Mouse (Mus musculus) layer of hippocampus, postnatal 10 days (tissue): ENCODE data around the gene Hivep2. TPM values are rescaled to one million over a fixed set of nuclear protein-coding genes. Genes with fewer than 3 reads are reported as not detected.

ENCODE experiments used
- DNase-seq, 2 experiments: peaks; one replicate each; pipeline ENCODE4 v3.0.0; 2021; ENCODE audit warnings: low spot score in 2 of 2
- total RNA-seq, 2 experiments: library from RNA; stranded (reverse); gene quantifications; 2 replicates each; pipeline ENCODE4 v1.2.3; 2021

Hivep2 gene
- total RNA-seq, 2 experiments from 2014 or later, result 215 to 228 TPM

DNA sequence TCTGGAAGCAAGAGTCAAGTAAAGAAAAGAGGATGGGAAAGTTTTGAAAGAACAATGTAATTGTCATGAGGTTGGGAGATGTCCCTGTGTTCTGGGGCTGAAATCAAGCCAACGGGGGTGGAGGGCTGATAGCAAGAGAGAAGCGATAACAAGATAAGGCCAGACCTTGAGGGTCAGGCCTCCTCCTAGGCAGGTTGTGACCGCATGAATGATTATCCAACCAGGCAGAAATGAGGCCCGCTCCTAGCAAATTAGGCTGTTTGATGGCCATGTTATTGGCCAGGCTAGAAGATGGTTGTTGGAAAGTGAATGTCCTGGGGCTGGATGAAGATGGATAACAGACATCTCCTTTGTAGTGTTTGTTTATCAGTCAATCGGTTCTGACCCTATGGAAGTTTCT lies 5.4 kb downstream of the Hivep2 start:
- DNase-seq, result no peak

DNA sequence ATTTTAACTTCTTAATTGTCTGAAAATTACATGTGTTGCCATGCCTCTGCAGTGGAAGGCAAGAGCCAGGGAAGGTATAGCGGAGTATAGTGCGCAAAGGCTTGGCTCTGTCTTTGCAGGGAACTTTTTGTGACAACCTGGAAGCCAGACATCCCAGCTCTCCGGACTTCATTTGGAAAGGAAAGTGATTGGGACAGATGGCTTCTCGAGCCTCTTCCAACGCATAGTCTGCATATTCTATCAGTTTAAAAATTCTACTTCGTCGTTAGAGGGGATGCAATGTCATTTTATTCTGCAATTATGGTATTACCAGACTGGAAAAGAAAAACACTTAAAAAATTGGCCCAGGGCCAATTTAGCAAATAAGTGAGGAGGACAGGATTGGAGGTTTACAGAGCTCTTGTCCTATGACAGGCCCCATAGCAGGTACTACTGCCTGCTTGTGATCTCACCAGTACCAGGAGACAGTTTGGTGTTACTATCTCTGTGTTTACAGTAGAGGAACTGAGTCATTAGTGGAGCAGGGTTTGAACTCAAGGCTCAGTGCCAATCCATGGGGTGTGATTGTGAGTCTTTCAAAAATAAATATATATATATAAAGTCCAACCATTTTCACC lies 7.8 kb downstream of the Hivep2 start:
- DNase-seq, result no peak

DNA sequence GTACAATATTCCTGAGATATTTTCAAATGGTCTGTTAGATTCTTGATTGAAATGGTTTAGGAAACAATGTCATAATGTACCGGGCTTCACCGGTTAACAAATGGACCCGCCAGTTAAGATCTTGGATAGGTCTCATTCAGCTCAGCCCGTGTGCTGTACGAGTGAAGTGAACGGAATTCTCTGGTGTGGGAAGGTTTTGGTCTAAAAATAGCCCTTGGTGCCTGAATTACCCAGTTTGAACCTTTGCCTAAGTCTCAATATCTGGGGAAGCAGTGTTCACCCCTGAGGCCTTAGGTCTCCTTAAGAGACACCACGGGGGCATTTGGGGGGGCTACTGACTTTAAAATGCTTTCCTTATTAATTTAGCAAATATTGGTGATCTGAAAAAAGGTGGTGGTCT lies 8.6 kb downstream of the Hivep2 start:
- DNase-seq, result no peak

DNA sequence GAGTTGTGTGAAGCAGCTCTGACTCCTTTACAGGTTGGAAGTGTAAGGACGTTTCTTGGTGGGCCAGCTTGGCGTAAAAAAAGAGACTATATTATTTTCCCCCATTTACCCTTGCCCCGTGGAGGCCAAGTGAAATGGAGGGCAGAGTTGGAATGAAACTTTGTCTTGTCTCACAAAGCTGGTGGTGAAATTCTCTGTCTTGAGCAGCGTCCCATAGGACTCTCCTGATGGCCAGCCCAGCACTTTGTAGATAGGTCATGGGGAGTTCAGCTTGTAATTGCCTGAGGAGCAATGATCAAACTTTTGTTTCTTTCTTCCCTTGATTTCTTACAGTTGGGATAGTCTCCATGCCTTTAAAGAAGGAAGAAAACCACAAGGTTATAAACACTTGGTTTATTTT lies 10.0 kb downstream of the Hivep2 start:
- DNase-seq, result no peak

DNA sequence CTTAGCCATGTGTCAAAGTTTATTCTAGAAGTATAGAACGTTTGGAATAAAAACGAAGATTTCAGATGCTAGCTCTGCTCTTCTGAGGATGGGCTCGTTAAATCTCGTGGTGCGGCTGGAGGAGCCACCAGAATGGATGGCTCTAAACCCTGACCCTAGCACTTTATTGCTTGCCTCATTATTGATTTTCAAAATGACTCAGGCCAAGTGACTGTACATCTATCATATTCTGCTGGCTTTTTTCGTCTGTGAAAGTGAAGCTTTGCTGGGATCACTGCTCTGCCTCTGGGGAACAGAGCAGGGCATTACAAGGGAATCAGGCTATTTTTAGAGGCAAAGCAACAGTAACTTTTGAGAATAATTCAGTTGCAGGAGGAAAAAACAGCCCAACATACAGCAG lies 10.4 kb downstream of the Hivep2 start:
- DNase-seq, result no peak

DNA sequence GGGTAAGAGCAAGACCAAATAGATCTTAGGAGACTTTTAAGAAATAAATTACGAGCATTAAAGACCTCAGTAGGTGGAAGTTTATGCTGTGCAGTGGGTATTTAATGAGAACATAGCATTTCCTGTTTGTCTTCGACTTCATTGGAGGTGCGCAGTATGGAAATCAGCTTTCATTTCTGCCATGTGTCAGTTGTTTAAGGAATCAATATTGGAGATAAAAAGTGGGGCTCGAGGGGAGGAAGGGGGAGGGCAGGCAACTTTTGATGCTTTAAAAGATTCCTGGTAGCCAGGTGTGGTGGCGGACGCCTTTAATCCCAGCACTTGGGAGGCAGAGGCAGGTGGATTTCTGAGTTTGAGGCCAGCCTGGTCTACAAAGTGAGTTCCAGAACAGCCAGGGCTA lies 16.4 kb downstream of the Hivep2 start:
- DNase-seq, result no peak

DNA sequence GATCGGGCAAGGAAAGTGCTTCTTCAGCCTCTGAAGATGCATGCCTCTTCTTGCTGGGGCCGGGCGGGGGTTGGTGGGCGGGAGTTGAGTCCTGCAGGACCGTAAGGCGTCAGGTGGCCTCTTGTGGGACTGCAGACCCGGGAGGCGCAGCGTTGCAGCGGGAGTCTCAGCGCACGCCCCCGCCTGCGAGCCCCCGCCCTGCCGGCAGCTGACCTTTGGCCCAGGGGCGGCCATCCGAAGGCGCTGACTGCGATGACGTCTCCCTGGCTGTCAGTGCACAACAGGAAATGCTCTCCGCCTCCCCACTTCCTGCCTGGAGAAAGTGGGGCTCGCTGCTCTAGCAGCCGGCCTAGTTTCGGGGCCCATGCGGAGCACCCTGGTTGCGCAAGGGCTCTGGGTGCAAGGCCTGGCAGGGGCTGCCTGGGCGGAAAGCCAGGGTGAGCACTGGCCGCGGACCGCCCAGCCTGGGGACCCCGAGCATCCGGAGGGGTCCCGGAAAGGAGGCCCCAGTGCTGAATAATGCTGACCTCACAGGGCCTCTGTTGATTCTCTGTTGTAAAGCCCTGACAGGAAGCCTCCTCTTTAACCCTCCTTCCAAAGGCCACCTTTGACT lies 17.0 kb downstream of the Hivep2 start:
- DNase-seq, result peak; percentile 54 to 68

DNA sequence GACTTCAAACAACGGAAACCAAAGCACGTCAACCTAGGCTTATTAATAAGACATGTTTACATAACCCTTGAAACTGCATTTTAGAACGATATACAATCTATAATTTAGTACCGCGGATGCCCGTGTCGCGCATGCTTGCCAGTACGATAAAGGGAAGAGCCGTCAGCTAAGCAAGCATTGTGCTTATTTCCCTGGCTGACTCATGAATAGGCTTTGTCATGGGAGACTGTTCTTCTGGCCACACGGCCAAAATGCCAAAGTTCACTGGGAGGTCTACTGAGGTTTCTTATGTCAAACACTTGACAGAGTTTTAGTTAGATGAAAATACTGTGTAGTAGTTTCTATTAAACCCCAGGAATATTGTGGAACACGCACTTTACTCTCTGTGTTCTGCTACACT lies 17.8 kb downstream of the Hivep2 start:
- no peak for DNase-seq

DNA sequence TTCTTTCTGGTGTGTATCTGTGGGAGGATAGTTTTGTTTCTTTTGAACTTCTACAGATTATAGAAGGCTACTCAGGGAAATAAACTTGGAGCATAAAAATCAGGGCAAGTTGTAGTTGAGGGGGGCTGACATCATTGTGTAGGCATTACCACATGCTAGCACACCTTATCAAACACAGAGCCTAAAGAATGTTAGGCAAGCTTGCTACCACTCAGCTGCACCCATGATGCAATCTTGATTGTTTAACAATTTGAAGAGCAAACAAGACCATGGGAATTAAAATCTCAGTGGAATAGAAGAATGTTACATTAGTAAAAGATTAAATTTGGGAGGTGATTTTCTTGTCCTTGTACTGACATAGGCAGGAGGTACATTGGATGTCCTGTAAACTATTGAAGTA lies 18.4 kb downstream of the Hivep2 start:
- no peak for DNase-seq

DNA sequence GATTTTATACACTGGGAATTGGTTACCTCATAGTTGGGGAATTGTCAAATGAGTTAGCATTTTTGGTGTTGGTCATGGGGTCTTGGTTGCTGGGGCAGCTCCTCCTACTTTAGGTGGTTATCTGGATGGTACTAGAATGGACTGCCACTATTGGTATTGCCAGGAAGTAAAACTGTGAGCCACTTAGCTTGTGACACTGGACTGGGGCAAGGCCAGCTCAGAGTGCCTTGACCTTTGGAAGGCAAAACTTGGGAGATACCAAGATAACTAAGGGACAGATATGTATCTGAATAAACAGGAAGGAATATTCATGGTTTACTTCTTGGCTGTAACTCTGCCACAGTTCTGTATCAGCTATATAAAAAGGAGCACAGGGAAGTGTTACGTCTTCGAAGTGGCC lies 20.7 kb downstream of the Hivep2 start:
- no peak for DNase-seq

DNA sequence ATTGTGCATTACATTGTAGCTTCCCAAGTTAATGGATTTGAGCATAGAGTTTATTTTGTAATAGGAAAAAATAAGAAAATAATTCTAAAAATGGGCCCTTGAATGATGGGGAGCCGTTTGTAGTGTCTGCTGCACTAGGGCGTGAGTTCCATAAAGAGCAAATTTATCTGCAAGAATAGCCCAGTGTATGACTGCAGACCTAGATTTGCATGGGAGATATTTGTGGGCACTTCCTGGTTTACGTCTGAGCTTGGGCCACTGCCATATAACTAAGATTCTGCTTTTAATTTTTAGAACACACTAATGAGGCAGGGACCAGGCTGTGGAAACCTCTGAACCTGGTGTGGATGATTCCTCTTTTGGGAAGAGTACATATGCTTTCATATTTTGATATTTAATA lies 21.5 kb downstream of the Hivep2 start:
- no peak for DNase-seq

DNA sequence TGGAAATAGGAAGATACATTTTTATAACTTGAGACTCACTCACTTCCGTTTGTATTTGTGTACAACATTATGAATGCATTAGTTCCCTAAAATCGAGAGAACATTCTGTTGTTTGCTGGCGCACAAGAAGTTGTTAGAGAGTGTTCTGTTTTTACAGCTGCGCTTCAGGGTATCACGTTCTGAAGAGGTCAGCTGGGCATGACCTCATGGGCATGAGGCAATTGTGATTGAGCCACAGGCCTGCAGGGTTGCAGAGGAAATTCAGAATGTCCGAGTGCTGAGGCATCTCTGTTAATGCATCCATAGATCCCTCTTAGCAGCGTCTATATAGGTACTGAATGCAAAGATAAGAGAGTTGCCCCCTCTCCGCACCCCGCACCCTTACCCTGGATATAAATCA lies 22.4 kb downstream of the Hivep2 start:
- DNase-seq, result no peak

DNA sequence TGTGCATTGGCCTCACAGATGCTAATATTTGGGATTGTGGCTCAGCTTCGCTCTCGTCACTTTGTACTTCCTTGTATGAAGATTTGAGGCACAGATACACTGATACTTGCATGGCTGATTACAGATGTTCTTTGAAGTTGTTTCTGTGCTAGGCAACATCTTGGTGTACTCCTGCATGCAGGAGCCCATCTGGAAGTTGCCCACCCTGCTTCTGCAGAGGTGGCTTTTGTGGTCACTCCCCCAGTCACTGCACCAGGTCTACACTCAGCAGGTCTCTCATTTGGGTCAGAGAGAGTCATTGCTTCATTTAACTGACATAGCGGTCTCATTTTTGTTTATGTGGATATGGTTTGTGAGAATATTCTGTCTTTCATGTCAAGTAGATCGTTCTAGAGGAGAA lies 22.9 kb downstream of the Hivep2 start:
- no peak for DNase-seq

DNA sequence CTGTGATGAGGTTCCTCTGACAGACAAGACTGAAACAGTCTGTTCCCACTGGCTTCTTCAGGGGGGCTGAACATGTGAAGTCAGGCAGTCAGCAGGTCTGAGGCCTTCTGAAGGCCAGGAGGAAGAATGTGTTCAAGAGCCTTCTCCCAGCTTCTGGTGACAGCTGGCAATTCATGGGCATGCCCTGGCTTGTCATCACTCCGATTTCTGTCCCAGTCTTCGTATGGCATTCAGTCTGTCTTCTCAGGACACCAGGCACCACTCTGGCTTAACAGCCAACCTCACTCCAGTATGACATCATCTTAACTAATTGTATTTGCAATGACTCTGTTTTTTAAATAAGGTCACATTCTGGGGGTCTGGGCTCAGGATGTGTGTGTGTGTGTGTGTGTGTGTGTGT lies 25.0 kb downstream of the Hivep2 start:
- no peak for DNase-seq

DNA sequence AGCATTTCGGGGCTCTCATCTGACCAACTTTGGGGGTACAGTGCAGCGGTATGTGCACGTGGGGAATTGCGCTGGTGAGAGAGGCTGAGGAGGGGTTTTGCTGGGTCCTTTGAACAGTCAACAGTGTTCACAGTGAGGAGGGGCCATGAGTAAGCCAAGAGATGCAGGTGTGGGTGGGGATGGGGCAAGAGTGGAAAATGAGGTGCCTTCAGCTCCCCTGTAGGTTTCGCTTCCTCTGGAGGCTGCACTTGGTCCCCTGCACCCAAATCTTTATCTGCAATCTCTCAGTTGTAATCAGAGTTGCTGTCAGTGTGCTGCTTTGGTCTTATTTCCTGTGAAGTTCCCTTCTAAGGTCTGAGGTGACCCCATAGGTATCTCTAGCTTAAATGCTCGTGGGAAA lies 27.5 kb downstream of the Hivep2 start:
- DNase-seq, result no peak

DNA sequence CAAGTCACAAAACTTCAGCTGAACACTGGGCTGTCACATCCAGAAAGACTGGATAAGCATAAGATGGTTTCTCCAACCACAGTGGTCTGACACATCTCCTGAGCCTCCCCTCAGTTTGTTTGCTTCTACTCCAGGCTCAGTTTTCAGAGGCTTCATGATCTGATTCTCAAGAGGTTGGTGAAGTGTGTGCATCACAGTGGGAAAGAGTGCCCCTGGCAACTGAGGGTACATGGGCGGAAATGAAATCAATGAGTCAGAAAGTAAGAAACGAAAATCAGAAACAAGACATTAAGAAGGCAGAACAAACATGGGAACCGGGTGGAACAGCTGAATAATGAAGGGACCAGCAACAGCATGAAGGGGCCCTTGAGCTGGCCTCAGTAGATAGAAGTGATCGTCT lies 31.5 kb downstream of the Hivep2 start:
- no peak for DNase-seq

DNA sequence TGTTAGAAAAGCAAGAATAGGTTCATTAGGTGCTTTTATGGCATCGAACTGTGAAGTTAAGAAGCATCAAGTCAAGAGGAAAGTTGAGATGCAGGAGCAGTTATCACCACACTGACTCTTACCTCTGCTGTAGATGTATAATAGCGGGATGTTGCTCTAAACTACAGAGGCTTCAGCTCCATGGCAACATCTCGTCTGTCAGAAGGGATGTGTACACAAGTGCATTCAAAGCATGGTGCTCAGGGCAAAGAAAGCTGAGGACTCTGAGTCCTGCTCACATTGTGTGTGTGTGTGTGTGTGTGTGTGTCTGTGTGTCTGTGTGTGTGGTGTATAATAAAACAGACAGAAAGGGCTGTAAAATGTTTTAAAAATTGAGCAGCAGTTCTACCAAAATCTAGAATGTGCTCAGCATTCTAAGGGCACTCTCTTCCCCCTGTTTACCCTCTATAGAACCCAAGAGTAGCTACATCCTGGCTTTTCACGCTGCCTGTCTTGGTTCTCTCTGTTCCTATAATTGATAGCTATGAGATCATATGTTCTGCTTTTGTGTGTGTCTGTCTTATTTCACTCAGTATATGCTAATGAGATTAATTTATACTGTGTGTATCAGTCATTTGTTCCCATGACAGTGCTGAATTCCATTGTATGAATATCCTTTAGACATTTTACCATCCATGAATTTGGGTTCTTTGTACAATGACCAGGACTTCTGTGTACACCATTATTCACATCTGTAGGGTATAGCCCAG lies 39.1 kb downstream of the Hivep2 start:
- DNase-seq, result no peak

DNA sequence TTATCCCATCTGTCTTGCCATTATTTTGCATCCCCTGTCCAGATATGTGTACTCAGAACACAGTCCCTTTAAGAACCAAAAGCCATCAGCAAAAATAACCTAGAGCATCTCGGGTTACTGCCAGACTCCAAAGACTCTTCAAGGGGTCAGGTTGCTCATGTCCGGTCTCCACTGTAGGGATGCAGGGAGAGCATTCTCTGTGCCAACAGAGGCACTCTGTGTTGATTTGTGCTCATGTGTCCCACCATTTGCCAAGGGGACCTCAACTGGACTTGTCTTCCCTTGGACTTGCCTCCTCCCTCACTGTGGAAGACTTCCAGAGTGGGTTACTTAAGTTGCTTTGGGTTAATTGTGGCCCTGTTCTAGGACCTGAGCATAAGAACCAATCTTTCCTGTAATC lies 43.8 kb downstream of the Hivep2 start:
- DNase-seq, result no peak

DNA sequence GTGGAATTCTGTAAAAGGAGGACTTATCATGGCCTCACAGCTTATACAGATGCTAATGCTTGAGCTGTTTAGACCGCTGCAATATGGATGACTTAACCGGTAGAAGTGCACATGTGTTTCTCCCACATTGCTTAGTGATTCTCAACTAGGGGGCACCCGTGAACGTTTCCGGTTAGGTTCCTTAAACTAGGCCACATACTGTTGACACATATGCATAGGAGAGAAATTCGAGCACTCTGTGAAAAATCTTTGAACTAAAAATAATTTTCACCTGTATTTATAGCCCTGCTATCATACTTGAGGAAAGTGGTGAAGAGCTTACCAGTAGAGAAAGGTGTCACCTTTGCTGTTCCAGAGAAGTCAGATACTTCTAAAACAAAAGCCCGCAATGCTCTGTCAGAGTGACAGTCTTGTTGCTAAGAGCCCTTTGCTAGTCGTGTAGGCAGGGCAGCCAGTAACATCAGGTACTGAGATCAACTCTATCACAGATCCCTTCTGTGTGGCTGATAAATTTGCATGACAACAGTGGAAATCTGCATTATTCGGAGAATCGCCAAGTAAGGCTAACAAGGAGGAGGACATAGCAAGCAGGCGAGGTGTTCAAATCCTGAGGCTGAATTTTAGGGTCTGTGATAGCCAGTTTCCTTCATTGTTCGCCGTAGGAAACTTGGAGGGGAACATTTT lies 50.6 kb downstream of the Hivep2 start:
- DNase-seq, result no peak

DNA sequence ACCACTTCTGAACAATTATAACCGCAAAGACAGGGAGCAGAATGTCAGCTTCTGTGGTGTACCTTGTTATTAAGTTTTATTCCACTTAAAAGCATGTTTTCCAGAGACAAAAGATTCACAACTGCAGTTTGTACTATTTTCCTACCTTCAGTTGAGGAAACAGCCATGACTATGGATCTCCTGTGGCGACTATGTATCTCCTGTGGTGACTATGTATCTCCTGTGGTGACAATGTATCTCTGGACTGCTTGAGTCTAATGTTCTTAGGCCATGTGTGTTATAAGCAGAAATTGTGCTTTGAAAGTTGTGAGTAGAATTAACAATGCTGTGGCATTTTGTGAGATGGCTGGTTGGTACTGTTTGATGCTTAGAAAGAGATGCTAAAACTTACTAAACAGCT lies 51.5 kb downstream of the Hivep2 start:
- no peak for DNase-seq

DNA sequence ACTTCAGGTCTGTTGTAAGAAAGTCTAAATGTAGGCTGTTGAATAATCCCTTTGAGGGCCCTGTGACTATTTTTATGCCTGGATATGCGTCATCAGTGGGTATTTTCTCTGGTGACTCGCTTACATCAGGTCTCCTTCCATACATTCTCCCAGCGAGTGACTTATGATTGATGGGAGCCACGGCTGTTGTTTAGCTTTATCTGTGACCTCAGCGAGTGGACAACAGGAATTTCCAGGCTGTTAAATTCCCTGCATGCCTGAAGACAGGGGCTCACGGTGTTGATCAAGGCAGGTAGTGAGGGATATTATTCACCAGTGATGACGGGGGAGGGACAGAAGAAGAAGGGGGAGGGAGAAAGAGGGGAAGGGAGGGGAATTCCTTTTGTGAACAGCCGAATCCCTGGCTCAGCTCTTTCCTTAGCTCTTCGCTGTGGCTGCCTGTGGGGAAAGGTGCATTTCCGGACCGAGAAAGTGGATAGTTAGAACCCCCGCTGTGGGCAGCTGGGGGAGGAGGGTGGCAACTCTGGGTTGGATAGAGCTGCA lies 52.0 kb downstream of the Hivep2 start:
- DNase-seq, result no peak

DNA sequence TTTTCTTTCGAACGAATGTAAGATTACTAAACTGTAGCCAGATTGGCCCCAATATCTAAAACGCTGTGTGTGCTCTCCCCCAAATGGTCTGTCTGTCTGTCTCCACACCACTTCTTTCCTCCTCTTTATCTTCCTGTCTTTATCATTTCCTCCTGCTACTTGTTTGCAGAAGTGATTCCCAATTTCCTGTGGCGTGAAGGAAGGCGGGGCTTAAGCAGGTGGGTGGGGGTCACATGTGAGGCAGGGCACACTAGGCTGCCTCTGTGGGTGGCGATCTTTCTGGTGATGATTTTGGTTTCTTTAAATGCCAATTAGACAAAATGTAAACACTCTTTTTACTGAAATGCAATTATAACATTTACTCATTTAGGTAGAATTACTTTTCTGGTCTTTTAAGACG lies 52.8 kb downstream of the Hivep2 start:
- no peak for DNase-seq
